Mouse (Mus musculus): ENCODE results near the gene Klhdc4. TPM values are rescaled to one million over a fixed set of nuclear protein-coding genes. Genes with fewer than 3 reads are reported as not detected.

The Klhdc4 gene
- polyA plus RNA-seq, 1 experiment from 2014 or later = 46.2 TPM

DNA sequence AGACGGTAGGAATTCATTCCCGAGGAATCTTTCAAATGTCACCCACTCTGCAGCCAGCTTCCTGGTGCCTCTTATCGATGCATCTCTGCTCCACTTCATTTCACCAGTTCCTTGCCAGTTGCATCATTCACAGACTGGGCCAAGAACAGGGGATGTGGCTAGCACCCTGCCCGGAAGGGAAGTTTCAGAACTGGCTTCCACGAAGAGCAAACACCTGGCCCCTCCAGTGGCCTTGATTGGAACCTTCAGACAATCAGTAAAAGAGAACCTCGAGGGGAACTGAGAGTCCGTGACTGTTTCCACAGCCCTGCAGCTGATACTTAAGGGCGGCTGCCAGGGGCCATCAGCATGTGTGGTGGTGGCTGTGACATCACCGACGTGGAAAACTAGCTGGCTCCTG is 19.1 kb upstream of the Klhdc4 start:
- WGBS = 72% methylated on average over 10 of the region's 10 CpGs
- Histone ChIP-seq H3K9ac (replicated peaks) (no peak overlapping the region), H3K36me3 (no peaks in the 10 kb centered on the region), H3K9me3 (no peaks in the 10 kb centered on the region), H3K4me1 (peaks cover 16% of the 10 kb centered on the region), H3K4me2 (replicated peaks) (no peak overlapping the region), H3K4me3 (no peak overlapping the region), H3K27me3 (no peaks in the 10 kb centered on the region), H3K27ac (replicated peaks) (no peak overlapping the region)
- ATAC-seq (replicated peaks) = no peak

DNA sequence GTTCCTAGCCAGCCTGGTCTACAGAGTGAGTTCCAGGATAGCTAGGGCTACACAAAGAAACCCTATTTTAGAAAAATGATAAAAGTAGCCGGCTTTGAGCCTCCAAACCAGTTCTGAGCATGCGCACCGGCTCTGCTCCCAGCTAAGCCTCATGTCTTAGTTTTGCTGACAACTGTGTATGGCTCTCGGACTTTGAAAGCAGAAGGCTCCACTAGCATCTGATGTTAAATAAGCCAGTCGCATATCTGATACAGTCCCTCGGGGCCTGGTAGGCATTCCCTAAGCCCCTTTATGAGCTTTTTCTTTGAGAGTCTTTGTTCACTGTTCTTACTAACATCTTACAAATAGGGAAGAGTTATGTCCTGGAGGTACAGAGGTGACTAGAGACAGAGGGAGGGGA is 18.6 kb upstream of the Klhdc4 start:
- ATAC-seq (replicated peaks) = no peak
- WGBS = 69% methylated on average over 6 of the region's 6 CpGs
- H3K9ac ChIP-seq (replicated peaks) = no peak overlapping the region
- no peaks in the 10 kb centered on the region for H3K9me3 ChIP-seq
- H3K36me3 ChIP-seq = no peaks in the 10 kb centered on the region
- H3K4me2 ChIP-seq (replicated peaks) = no peak overlapping the region
- H3K27ac ChIP-seq (replicated peaks) = no peak overlapping the region
- peaks cover 16% of the 10 kb centered on the region for H3K4me1 ChIP-seq
- no peaks in the 10 kb centered on the region for H3K27me3 ChIP-seq
- H3K4me3 ChIP-seq = no peak overlapping the region

- no peaks in the 10 kb centered on the region for H3K9me3 ChIP-seq
- no peak overlapping the region for H3K4me2 ChIP-seq (replicated peaks)
- no peak overlapping the region for H3K4me3 ChIP-seq
- H3K27me3 ChIP-seq = no peaks in the 10 kb centered on the region
- H3K27ac ChIP-seq (replicated peaks) = no peak overlapping the region
- no peaks in the 10 kb centered on the region for H3K36me3 ChIP-seq
- no peak overlapping the region for H3K9ac ChIP-seq (replicated peaks)
- ATAC-seq (replicated peaks) = no peak
- 75% methylated on average over 10 of the region's 10 CpGs for WGBS
- peaks cover 16% of the 10 kb centered on the region for H3K4me1 ChIP-seq
Observed at GRCm38 (mm10) chr8:121847261-121847822, 18.0 kb upstream of the Klhdc4 start.

DNA sequence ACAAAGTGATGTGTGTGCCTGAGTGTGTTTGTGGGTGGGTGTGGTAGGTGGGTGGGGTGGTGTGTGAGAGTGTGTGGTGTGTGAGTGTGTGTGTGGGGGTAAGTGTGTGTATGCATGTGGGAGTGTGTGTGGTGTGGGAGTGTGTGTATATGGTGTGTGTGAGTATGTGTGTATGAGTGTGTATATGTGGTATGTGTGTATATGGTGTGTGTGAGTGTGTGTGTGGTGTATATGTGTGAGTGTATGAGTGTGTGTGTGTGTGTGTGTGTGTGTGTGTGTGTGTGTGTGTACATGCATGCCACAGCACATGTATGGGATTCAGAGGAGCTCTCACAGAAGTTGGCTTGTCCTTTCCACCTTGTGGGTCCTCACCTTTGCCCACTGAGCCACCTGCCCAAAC is 17.4 kb upstream of the Klhdc4 start:
- Histone ChIP-seq H3K9me3 (no peaks in the 10 kb centered on the region), H3K4me3 (no peak overlapping the region), H3K9ac (replicated peaks) (no peak overlapping the region), H3K4me1 (peaks cover 16% of the 10 kb centered on the region), H3K4me2 (replicated peaks) (no peak overlapping the region), H3K27ac (replicated peaks) (no peak overlapping the region), H3K36me3 (no peaks in the 10 kb centered on the region), H3K27me3 (no peaks in the 10 kb centered on the region)
- ATAC-seq (replicated peaks) = no peak

DNA sequence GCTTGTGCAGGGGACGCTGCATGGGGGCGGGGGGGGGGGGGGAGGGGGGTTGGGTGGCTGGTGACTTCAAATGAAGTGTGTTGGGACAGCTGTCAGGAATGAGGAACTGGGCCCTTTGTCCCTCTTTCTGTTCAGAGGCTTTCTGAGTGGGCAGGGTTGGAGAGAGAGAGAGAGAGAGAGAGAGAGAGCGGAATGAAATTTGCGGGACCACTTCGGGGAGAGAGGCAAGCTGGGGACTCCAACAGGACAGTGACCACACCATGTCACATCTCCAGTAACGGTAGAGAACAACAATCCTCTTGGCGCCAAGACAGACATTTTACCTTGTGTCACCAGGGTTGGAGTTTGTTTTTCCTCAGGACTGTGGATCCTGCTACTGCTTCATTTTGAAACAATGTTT is 15.4 kb upstream of the Klhdc4 start:
- no peak for ATAC-seq (replicated peaks)
- H3K4me3 ChIP-seq = no peak overlapping the region
- H3K4me1 ChIP-seq = no peaks in the 10 kb centered on the region
- no peaks in the 10 kb centered on the region for H3K36me3 ChIP-seq
- no peak overlapping the region for H3K27ac ChIP-seq (replicated peaks)
- 43% methylated on average over 5 of the region's 7 CpGs for WGBS
- no peaks in the 10 kb centered on the region for H3K27me3 ChIP-seq
- H3K9me3 ChIP-seq = no peaks in the 10 kb centered on the region
- H3K9ac ChIP-seq (replicated peaks) = no peak overlapping the region
- H3K4me2 ChIP-seq (replicated peaks) = no peak overlapping the region

GRCm38 (mm10) chr8:121843184-121843733 is 13.9 kb upstream of the Klhdc4 start:
- no peaks in the 10 kb centered on the region for H3K27me3 ChIP-seq
- 81% methylated on average over 3 of the region's 3 CpGs for WGBS
- no peak for ATAC-seq (replicated peaks)

DNA sequence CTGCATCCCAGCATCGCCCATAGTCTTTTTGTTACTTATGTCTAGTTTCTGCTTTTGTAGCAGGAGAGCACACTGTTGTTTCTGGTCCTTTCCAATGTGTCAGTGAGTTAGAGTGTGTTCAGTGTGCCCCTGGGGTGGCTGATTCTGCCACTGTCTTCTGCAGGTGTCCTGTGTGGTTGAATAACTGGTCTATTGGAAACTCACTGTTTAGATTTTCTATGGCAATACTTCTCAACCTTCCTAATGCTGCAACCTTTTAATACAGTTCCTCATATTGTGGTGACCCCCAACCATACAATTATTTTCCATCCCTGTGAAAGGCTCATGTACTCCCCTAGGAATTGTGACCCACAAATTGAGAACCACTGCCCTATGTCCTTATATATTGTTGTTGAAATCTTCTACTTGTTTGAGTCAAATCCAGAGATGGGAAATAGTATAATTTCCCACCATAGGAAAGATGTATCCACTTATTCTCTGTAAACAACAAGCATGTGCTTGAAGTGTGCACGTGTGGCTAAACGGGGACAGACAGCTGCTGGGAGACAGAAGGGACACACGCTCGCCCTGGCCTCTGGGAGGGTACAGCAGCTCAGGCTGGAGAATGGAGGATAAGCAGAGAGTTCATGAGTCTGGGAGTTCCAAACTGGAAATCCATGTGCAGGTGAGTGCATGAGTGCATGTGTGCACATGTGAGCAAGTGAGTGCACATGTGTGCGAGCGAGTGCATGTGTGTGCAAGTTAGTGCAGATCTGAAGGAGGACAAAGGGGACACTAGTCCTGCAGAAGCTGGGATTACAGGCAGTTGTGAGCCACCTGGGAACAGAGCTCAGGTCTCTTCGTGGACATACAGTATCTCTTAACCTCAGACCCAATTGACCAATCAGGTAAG is 12.9 kb upstream of the Klhdc4 start:
- H3K4me3 ChIP-seq = no peak overlapping the region
- ATAC-seq (replicated peaks) = no peak
- WGBS = 86% methylated on average over 8 of the region's 8 CpGs
- no peaks in the 10 kb centered on the region for H3K9me3 ChIP-seq
- H3K9ac ChIP-seq (replicated peaks) = no peak overlapping the region
- no peak overlapping the region for H3K27ac ChIP-seq (replicated peaks)
- no peak overlapping the region for H3K4me2 ChIP-seq (replicated peaks)
- H3K27me3 ChIP-seq = no peaks in the 10 kb centered on the region
- no peaks in the 10 kb centered on the region for H3K4me1 ChIP-seq
- no peaks in the 10 kb centered on the region for H3K36me3 ChIP-seq

More at GRCm38 (mm10) chr8:121843184-121843733, 13.9 kb upstream of the Klhdc4 start:
- no peaks in the 10 kb centered on the region for H3K36me3 ChIP-seq
- no peak overlapping the region for H3K4me2 ChIP-seq (replicated peaks)
- no peak overlapping the region for H3K27ac ChIP-seq (replicated peaks)
- no peak overlapping the region for H3K9ac ChIP-seq (replicated peaks)
- H3K9me3 ChIP-seq = no peaks in the 10 kb centered on the region
- no peak overlapping the region for H3K4me3 ChIP-seq
- H3K4me1 ChIP-seq = no peaks in the 10 kb centered on the region

GRCm38 (mm10) chr8:121841242-121841641 is 11.9 kb upstream of the Klhdc4 start:
- WGBS = 44% methylated on average over 8 of the region's 8 CpGs

GRCm38 (mm10) chr8:121832503-121832902 is 3.1 kb upstream of the Klhdc4 start:
- Histone ChIP-seq H3K9me3 (no peaks in the 10 kb centered on the region), H3K4me1 (peaks cover 21% of the 10 kb centered on the region), H3K9ac (replicated peaks) (no peak overlapping the region), H3K4me2 (replicated peaks) (no peak overlapping the region), H3K4me3 (no peak overlapping the region), H3K27ac (replicated peaks) (peak overlapping the region; percentile 66; the same call in 1 of the 2 replicates), H3K27me3 (no peaks in the 10 kb centered on the region), H3K36me3 (no peaks in the 10 kb centered on the region)
- no peak for ATAC-seq (replicated peaks)
- 16% methylated on average over 6 of the region's 6 CpGs for WGBS

More at GRCm38 (mm10) chr8:121841242-121841641, 11.9 kb upstream of the Klhdc4 start:
- Histone ChIP-seq H3K4me2 (replicated peaks) (no peak overlapping the region), H3K9ac (replicated peaks) (no peak overlapping the region), H3K4me1 (no peaks in the 10 kb centered on the region), H3K27ac (replicated peaks) (no peak overlapping the region), H3K36me3 (no peaks in the 10 kb centered on the region), H3K9me3 (no peaks in the 10 kb centered on the region), H3K4me3 (no peak overlapping the region), H3K27me3 (no peaks in the 10 kb centered on the region)
- no peak for ATAC-seq (replicated peaks)

- H3K4me3 ChIP-seq = no peak overlapping the region
- WGBS = 71% methylated on average over 2 of the region's 2 CpGs
- H3K9ac ChIP-seq (replicated peaks) = no peak overlapping the region
- H3K4me1 ChIP-seq = peaks cover 21% of the 10 kb centered on the region
- no peaks in the 10 kb centered on the region for H3K9me3 ChIP-seq
- no peak overlapping the region for H3K4me2 ChIP-seq (replicated peaks)
- no peak for ATAC-seq (replicated peaks)
- no peaks in the 10 kb centered on the region for H3K27me3 ChIP-seq
- no peak overlapping the region for H3K27ac ChIP-seq (replicated peaks)
- H3K36me3 ChIP-seq = no peaks in the 10 kb centered on the region
Observed at GRCm38 (mm10) chr8:121832061-121832460, 2.7 kb upstream of the Klhdc4 start.

- Histone ChIP-seq H3K27me3 (no peaks in the 10 kb centered on the region), H3K4me1 (peaks cover 21% of the 10 kb centered on the region), H3K4me3 (peak overlapping the region; percentile 86), H3K4me2 (replicated peaks) (peak overlapping the region; percentile 81), H3K9me3 (no peaks in the 10 kb centered on the region), H3K27ac (replicated peaks) (peak overlapping the region; percentile 77), H3K9ac (replicated peaks) (peak overlapping the region; percentile 74), H3K36me3 (no peaks in the 10 kb centered on the region)
- no peak for ATAC-seq (replicated peaks)
- WGBS = 14% methylated on average over 18 of the region's 18 CpGs
Observed at GRCm38 (mm10) chr8:121829777-121830362, 501 bp upstream of the Klhdc4 start.

DNA sequence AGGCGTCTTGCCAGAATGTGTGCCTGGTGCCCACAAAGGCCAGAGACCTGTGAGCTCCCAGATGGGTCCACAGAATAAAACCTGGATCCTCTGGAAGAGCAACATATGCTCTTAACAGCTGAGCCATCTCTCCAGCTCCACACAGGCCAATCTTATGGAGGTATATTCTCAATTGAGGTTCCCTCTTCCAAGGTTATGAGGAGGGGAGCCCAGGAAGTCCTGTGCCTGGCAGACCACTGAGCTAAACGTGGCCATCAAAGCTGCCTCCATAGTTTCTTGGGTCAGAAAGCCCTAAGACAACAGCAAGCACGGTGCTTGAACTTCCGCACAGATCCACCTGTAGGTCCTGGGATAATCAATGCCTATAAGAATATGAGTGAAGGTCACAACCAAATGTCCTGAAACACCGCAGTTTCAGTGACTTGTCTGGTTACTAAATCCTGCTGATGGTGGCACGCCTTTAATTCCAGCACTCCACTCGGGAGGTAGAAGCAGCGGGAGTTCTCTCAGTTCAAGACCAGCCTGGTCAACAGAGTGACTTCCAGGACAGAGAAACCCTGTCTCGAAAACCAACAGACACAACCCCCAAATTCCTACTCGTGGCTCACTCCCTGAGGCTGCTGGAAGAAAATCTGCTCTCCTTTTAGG is 869 bp downstream of the Klhdc4 start:
- no peak for ATAC-seq (replicated peaks)
- Histone ChIP-seq H3K9ac (replicated peaks) (peak overlapping the region; percentile 74), H3K27me3 (no peaks in the 10 kb centered on the region), H3K9me3 (no peaks in the 10 kb centered on the region), H3K4me2 (replicated peaks) (peak overlapping the region; percentile 81), H3K4me3 (peak overlapping the region; percentile 86), H3K36me3 (no peaks in the 10 kb centered on the region), H3K27ac (replicated peaks) (peak overlapping the region; percentile 77; the same call in 1 of the 2 replicates), H3K4me1 (peaks cover 21% of the 10 kb centered on the region)
- WGBS = 38% methylated on average over 10 of the region's 10 CpGs

Data from forebrain, embryonic 15.5 days (tissue).